Mouse (Mus musculus) left cerebral cortex, adult 18-20 months (tissue): ENCODE results near the gene S100a3. TPM values are rescaled to one million over a fixed set of nuclear protein-coding genes. Genes with fewer than 3 reads are reported as not detected.

Experiments
- DNase-seq, 2 experiments: peaks; one replicate each; pipeline ENCODE4 v3.0.0; 2021 to 2022; ENCODE audit warnings: low spot score in 2 of 2, mixed read lengths in 1 of 2
- total RNA-seq, 2 experiments: library from RNA; stranded (reverse); gene quantifications; 2 replicates each; pipeline ENCODE4 v1.2.3; 2021

The S100a3 gene
- total RNA-seq, 2 experiments from 2014 or later, result 0.96 to 1.6 TPM

DNA sequence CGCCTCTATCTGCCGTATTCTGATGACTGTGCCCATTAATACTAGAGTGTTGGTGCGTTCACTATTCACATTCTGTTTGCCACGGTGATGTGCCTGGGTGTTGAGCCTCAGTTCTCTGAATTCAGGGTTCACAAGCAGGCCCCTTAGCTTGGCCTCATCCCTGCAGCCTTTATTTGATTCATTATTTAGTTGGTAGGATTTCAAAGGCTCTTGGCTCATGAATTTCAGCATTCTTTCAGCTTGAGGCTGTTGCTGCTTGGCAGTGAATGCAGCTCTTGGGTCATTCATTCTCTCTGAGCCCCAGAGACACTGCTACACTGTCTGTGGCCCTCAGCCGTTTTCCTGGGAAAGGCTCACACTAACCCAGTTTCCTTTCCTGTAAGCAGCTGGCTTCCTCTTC, 4.4 kb upstream of the S100a3 start:
- peak; percentile 12 to 14 for DNase-seq

DNA sequence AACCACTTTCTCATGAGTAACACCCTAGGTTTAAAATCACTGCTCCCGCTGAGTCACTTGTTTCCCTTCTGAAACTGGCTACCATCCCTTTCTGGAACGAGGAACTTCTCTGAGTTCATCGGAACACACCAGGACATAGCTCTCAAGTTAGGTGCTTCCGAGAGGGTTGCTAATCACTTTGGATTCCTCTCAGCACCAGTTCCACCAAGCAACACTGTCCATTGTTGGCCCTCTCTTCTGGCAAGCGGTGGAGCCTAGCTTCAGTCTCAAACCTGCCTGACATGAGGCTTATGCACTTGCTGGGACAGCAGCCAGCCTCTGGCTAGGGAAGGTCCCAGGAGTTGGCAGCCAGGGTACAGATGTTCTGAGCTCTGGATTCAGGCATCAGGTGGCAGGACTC, 14.3 kb downstream of the S100a3 start:
- no peak for DNase-seq

DNA sequence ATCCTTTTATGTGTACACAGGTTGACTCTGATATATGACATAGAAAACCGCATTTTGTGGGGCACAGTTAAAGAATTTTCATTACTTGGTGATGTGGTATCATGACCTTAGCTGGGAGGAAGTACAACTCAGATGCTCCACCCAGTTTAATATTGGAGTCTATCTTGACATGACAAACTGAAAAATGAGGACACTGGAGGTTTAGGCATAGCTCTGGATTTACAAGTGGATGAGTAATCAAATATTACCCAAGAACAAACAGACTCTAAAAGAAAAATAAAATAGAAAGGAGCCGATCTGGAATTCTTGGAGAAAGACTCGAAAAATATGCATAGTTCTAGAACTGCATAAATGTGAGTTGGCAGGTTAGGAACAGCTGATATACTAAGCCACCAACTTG, 14.9 kb downstream of the S100a3 start:
- DNase-seq, result no peak

DNA sequence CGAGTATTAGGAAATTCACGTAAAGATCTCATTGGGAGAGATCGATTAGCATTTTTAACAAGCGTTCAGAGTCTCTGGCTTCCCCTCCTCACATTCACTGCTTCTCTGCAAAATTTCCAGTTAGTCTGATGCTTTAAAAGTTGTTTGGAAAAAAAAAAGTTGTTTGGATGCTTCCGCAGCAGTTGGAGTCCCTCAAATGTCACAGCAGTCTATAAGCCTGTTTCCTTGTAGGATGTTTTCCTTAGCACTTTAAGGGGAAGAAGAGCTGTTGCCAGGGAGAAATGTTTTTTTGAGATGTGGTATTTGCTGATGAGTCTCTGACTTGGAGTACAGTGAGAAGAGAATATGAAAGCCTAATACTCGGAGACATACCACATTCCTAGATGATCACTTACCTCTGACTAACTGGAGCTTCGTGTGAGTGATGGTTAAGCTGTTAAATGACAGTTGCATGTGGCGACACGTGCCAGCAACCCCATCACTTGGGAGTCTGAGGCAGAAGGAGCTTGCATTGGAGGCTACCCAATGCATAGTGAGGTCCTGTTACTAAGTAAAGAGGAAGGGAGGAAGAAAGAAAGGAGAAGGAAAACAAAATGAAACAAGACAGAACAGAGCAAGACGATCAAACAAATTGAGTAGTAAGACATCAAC, 16.1 kb downstream of the S100a3 start:
- DNase-seq, result no peak

DNA sequence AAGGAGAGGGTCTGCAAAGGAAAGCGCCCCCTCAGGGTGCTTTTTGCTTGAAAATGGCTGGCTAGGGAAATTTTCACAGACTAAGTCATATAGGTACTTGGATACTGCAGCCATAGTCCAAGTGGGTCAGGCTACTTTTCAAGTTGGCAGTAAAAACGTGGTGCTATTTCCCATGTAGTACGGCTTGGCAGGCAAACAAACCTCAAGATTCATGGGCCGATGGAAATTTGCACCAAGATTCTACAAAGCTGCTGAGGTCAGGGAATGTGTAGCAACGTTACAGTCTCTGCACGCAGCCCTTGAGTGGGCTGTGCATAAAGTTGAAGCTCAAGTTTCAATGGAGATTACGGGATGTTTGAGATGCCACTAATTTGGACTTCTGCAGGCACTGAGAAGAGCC, 19.1 kb downstream of the S100a3 start:
- no peak for DNase-seq

DNA sequence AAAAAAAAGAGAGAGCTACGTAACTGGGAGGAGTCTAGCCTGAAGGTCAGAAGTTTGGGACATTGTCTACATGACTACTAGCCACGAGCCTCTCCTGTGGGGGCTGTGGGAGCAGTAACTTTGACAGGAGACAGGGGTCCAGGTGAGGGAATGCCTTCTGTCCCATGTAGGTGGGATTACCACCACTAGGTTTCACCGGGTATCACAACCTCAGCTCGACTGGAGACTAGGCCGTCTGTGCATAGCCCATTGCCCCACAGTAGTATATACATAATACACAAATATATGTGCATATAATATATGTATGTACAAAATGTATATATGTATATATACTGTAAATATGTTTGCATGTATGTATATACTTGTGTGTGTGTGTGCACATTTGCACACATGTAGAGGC, 20.8 kb downstream of the S100a3 start:
- DNase-seq, result no peak

DNA sequence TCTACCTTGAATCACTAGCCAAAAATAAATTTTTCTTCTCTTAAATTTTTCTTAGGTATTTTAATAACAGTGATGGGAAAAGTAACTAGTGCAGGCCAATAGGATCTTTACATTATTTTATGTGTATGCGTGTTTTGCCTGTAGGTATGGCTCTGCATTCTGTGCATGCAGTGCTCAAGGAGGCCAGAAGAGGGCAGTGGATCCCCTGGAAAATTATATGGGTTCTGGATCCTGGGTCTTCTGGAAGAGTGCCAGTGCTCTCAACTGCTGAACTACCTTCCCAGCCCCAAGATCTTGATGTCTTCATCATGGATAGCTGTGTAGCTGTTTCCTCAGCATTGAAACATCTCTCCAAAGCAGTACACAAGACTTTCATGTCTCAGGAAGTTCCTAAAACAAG, 21.8 kb downstream of the S100a3 start:
- DNase-seq, result no peak

DNA sequence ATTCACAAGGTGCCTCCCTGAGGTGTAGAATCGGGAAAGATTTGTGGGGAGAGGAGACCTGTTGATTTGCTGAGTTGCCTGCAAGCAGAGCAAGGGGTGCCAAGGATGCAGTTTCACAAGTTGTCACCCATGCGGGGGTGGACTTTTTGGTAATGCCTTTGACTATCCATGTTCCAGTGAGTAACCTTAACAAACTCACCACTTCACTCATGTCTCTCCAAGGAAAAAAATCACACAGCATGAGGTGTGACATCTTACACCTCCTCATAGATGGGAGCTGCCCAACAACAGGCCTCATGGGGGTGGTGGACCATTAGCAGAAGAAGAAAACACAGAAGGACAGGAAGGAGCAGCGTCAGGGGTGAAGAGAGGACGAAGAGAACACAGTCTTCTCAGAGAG, 22.2 kb downstream of the S100a3 start:
- no peak for DNase-seq

DNA sequence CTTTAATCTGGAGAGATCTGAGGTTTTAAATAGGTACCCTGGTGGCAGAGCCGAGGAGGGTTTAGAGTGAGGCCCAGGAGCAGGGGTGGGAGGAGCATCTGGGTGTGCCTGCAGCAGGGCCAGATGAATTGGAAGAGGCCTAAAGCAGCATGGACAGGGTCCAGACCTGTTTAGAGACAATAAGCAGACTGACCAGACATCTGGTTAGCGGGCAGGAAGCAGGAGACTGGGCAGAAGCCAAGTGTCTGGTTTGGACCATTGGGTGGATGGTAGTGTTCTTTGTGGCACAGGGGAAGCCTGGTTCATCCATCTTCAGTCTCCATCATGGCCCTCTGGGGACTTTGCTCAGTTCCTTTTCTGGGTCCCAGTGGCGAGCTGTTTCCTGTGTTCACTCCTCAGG, 23.5 kb downstream of the S100a3 start:
- no peak for DNase-seq

DNA sequence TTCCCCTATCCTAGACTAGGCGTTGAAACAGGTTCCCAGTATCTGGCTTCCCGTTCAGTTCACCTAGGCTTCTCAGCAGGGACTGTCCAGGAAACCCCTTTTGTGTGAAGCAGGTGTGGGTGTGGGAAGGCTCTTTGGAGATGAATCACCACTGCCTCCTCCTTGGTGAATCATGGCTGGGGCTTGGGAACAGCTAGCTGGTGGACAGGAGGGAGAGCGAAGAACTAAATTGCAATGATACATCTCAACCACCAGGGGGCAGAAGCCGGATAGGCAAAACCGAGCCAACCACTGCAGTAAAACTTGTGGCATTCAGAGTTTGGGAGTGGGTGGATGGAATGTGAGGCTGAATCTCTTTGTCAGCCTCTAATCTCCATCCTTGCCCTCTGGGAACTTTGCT, 25.2 kb downstream of the S100a3 start:
- peak; percentile 77 to 79 for DNase-seq

DNA sequence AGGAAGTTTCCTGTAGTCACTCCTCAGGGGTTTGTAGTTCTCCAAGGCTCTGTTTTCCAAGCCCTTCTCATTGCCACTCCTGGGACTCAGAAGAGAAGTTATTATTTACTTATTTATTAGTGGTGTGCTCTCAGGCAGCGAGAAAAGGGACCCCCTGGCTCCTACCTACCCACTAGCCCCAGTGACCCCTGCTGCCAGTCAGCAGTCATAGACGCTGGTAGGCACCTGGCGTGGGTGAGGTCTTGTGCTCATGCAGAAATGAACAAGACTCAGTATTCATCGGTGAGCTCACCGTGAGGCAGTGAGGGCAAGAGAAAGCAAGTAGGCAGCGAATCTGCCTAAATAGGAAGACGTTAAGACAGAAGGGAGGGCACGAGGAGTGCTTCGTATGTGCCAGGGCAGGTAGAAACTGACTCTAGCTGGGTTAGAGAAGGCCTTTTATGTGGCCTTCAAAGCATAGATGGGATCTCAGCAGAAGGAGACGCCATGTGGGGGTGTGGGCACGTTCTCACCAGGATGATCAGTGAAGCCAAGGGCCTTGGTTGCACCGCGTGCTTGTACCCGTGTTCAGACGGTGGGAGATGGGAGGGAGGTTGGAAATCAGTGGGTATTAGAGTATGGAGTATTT, 25.8 kb downstream of the S100a3 start:
- DNase-seq, result no peak

DNA sequence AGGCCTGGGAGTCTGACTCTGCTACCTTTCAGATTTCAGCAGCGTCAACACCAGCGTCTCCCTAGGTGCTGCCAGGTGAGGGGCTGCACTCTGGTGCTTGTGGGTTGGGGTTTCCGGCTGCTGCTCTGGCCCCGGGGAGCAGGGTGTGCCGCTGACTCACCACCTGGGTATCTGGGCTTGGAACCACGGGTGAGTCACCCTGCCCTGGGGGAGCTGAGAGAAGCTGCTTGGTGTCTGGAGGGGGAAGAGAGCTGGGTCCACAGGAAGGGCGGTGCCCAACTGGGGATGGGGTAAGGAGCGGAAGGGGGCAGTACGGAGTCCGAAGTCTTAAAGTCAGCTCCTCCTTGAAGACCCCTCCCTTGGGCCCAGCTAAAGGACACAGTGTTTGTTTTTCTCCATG, 26.5 kb downstream of the S100a3 start:
- peak in 1 of 2 experiments; percentile 44 for DNase-seq

DNA sequence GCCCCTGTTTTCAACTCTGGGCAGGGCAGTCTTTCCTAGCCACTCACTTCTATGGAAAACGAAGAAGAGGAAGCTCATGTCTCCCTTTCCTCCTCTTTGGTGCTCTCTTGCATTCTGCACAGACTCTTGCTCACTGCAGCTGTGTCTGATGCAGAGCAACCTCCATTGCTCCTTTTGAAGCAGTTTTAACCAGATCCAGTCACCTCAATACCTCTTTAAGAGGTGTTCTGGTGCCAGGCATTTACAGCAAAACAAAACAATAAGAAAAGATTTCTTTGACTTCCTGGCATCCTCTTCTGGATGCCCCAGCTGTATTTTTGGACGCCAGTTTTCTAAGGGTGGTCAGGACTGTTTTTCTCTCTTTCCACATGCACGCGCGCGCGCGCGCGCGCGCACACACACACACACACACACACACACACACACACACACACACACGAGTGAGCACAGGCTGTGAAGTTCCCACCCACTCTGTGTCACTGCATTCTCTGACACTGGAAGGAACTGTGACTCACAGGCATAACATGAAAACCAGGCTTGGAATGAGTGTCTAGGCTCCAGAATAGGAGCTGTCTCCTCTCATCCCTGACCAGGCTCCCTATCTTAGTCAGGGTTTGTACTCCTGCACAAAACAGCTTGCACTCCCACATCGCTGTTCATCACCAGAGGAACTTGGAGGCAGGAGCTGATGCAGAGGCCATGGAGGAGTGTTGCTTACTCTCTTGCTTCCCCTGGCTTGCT, 27.2 kb downstream of the S100a3 start:
- peak; percentile 45 to 64 for DNase-seq

DNA sequence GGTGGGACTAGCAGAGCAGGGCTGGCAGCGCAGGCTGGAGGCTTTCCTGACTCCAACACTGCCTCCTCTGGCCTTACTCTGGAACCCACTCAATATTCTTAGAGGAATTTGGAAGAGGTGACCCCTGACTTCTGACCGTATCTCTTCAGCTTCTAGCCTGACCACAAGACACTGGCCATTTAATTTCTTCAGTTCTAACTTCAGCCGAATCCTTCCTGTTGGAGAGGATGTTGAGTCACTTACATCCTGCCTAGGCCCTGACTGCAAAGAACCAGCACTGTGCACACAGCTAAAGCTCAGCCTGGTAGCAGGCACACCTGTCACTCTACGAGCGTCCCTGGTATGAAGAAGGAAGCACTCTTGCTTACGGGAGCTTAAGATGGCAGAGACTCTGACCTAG, 29.0 kb downstream of the S100a3 start:
- no peak for DNase-seq

DNA sequence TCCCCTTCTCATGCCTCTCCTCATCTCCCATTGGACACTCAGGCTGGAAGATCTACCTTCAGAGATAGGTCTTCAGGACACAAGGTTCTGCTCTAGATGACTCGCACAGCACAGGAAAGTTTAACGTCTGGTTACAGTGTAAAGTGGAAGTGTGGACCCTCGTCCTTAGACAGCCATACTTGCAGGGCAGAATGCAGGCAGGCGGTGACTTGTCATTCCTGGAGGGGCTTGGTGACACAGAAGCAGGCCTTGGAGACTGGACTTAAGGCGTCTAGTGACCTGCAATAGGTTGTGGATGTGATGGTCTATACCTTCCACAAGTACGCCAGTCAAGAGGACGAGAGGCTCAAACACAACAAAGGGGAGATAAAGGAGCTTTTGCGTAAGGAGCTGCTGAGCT, 29.6 kb downstream of the S100a3 start, which contains the start of gene S100a2:
S100a2 (plus strand) TSS at position 301 of the 400 bp plus-strand sequence.
- DNase-seq, result no peak

DNA sequence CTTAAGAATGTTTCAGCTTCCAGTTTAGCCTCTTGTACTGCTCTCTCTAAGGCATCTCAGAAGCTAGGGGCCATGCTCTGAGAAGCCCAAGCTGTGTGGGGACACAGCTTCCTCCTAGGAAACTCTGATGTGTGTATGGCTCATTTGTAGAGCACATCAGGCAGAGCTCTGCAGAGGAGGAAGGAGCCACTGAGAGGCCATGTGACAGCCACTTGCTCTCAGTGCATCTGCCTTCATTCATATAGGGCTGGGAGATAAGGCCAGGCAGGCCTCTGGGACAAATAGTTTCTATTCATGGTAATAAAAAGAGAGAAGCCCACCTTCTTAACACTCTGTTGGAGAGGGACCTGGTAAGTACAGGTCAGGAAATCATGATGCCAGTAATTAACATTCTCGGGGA, 34.1 kb downstream of the S100a3 start:
- no peak for DNase-seq

DNA sequence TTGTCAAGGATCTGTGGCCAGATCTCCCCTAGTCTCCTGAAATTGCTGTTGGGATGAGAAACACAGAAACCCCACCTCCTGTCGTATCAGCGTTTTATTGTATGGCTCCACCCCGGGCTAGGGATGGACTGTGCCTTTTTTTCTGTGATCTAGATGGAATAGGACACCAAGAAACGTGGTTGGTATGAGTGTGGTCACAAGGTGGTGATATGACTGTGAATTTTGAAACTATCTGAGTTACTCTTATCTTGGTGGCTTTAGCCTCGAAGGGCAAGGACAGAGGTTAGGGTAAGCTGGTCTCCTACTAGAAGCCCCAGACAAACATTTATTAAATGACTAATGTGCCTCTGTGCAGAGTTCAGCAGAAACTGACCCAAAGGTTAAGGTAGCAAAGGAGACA, 35.2 kb downstream of the S100a3 start:
- DNase-seq, result no peak

DNA sequence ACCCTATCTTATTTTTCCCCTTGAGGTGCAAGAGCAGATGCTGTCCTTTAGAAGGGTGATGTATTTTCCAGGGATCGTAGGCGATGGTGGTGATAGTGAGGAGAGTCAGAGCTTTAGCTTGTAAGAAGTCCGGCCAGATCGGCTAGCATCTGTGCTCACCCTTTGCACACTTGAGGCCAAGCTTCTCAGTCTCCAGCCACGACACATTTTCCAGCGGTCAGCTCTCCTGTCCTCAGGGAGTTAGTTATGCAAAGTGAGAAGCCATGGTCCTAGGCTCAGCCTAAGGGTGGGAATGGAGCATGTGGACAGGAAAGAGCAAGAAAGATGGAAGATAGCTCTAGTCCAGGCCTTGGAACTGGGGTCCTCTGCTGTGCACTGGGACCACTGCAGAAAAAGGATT, 36.4 kb downstream of the S100a3 start:
- no peak for DNase-seq

DNA sequence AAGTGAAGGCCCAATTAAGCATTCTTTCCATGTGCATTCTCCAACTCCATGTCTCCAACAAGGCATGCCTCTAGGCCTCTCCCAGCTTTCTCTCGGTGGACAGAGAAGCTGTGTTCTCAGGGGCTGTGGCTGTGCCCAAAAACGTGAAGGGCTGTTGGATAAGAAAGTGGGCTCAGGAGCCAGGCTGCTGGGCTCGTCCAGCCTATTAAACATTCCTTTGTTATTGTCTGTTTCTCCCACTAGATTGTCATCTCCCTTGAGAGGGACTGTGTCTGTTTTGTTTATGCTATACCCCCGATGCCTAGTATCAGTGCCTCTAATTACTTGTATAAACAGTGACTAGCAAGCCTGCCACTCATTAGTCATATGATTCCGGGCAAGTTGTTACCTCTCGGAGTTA, 37.4 kb downstream of the S100a3 start:
- no peak for DNase-seq

DNA sequence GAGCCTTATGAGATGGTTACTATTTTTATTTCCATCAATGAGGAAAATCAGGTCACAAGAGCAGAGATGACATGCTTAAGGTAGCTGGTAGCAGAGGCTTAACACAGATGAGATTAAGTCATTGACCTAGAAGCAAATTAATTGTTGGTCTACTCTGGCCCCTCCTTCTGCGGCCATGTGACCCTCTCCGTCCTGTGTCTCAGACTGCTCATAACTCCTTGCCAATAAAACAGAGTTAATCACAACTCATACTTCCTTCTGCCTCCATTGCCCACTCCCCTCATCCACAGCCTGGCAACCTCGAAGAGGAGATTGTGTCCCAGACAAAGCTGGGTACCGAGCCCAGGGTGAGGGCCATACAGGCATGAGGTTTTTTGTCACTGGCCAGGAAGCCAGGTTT, 37.8 kb downstream of the S100a3 start:
- no peak for DNase-seq

DNA sequence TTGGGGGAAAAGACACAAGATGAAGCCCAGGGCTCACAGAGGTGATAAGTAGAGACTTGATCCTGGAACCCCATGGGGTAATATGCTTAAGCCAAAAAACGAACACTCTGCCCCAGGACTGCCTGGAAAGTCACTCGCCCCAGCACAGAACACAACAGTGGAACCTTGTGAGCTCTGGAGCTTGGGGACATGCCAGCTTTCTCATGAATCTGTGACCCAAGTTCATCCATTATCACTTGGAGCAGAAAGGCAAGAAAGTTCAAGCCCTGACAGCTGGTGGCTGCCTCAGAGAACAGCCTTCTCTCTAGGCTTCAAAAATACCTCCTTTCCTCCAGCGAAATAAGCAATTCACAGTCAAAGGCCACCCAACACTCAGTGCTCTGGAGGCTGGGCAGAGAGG, 39.0 kb downstream of the S100a3 start:
- DNase-seq, result no peak

DNA sequence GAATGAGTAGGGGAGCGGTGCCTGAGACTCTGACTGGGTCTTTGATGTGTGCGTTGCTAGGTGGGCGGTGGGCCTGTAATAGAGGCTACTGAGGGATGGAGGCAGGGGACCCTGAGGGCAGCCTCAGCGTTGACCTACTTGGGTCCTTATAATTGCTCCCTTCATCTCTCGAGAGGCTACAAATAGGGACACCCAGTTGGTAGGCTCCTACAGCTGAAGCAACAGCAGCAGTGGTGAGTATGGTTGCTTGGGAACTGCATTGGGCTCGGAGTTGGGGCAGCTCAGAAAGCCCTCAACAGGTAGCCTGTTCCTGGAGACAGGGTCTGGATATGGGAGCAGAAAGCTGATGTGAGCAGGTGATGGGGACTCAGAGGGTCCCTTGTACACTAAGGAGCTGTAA, 39.7 kb downstream of the S100a3 start:
- no peak for DNase-seq
